Mouse (Mus musculus) neural tube, embryonic 11.5 days (tissue): ENCODE data around the gene Elmo1. TPM values are rescaled to one million over a fixed set of nuclear protein-coding genes. Genes with fewer than 3 reads are reported as not detected.
A peak's percentile ranks its signal among the peaks of the same experiment; 100 is the strongest.

Source experiments
- ATAC-seq: fragments of 200-750 bp; cut with Nextera tagmentation; 2 replicates; pipeline ENCODE4 v1.8.0; 2017; ENCODE audit warnings: moderate number of reproducible peaks, mild to moderate bottlenecking, moderate TSS enrichment, moderate library complexity; ENCODE audit not compliant: insufficient read depth, low FRiP score, low TSS enrichment
- DNase-seq: peaks from one replicate; pipeline ENCODE4 v3.0.0-alpha.2; 2015; ENCODE audit warnings: low spot score
- H3K27ac ChIP-seq: fragments of 300-500 bp; sonication (generic); 2 replicates; pipeline ENCODE4 v1.5.1; 2014; ENCODE audit warnings: low read depth, mild to moderate bottlenecking, low read length
- H3K27me3 ChIP-seq: fragments of 300-500 bp; sonication (generic); 2 replicates; pipeline ENCODE4 v1.6.1; 2014; ENCODE audit warnings: mild to moderate bottlenecking, low read length, mixed read lengths; ENCODE audit not compliant: control insufficient read depth, insufficient read depth
- H3K36me3 ChIP-seq: fragments of 300-500 bp; sonication (generic); 2 replicates; pipeline ENCODE4 v1.6.1; 2014; ENCODE audit warnings: mild to moderate bottlenecking, low read length, moderate library complexity, mixed read lengths; ENCODE audit not compliant: control insufficient read depth, insufficient read depth
- H3K4me1 ChIP-seq: fragments of 300-500 bp; sonication (generic); 2 replicates; pipeline ENCODE4 v1.6.1; 2014; ENCODE audit warnings: low read length, mixed read lengths; ENCODE audit not compliant: control insufficient read depth, insufficient read depth
- H3K4me2 ChIP-seq: fragments of 300-500 bp; sonication (generic); 2 replicates; pipeline ENCODE4 v1.6.1; 2014; ENCODE audit warnings: low read depth, mild to moderate bottlenecking, moderate library complexity
- H3K4me3 ChIP-seq: fragments of 300-500 bp; sonication (generic); 2 replicates; pipeline ENCODE4 v1.5.1; 2014; ENCODE audit warnings: low read depth, low read length
- H3K9ac ChIP-seq: fragments of 300-500 bp; sonication (generic); 2 replicates; pipeline ENCODE4 v1.6.1; 2014; ENCODE audit warnings: mild to moderate bottlenecking, low read length
- H3K9me3 ChIP-seq: fragments of 300-500 bp; sonication (generic); 2 replicates; pipeline ENCODE4 v1.6.1; 2016; ENCODE audit warnings: low read length; ENCODE audit not compliant: control insufficient read depth
- WGBS: fragments of 180-500 bp; shearing (Covaris S2); extraction: QIAGEN DNeasy Blood & Tissue Kit; methylation state at CpG from one replicate; pipeline ENCODE4 v1.1.7; 2014; 5-methylcytosine and 5-hydroxymethylcytosine counted together
- polyA plus RNA-seq: library from polyadenylated mRNA; unstranded; fragments of >200 nt; fragmentation: Nextera tagmentation; extraction: Ambion mirVana; gene quantifications from 2 replicates; pipeline ENCODE4 v1.2.1, GENCODE M21; 2014

The Elmo1 gene
- polyA plus RNA-seq, 1 experiment from 2014 or later = 28.7 TPM

GRCm38 (mm10) chr13:20406470-20407213, 316.2 kb downstream of the Elmo1 start:
- no peaks in the 10 kb centered on the region for H3K9me3 ChIP-seq

DNA sequence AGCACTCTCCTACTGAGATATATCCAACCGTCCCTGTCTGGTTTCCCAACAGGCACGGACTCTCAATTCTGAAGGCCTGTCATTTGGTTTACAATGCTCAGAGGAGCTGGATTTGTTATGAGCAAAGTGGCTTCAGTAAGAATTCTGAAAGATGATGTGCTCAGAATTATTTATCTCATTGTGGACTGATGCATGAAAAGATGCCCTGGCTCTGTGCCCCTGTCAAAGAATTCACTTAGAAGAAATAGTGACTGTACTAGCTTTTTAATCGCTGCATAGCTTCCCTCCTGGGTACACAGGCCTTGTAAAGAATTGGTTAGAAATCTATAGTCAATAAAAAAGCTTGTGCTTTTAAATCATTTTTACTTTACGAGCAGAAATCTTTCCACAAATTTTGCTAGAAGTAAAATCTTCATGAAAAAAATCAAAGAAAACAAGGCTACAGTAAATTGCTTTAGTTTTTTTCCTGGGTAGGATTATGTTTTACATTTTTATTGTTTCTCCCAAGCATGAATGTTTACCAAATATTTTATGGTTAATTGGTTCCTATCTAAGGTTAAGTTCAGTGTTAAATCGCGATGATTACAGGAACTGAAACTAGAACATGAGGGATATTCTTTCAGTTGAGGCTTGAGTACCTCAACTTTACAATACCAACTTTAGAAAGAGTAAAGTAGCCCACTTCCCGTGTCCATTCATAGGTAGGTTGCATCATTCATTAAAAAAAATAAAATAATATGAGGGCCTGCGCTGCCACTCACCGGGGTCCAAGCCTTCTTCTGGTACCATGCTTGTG, 320.1 kb downstream of the Elmo1 start:
- H3K27me3 ChIP-seq = no peaks in the 10 kb centered on the region
- 89% methylated on average over 9 of the region's 9 CpGs for WGBS
- H3K4me3 ChIP-seq = no peak overlapping the region
- H3K36me3 ChIP-seq = no peaks in the 10 kb centered on the region
- no peaks in the 10 kb centered on the region for H3K4me1 ChIP-seq
- H3K4me2 ChIP-seq = no peak overlapping the region
- ATAC-seq (no peak), DNase-seq (no peak)
- H3K9ac ChIP-seq = no peak overlapping the region
- no peak overlapping the region for H3K27ac ChIP-seq
- no peaks in the 10 kb centered on the region for H3K9me3 ChIP-seq

More at GRCm38 (mm10) chr13:20406470-20407213, 316.2 kb downstream of the Elmo1 start:
- no peak overlapping the region for H3K4me3 ChIP-seq
- no peaks in the 10 kb centered on the region for H3K27me3 ChIP-seq
- WGBS = 84% methylated on average over 11 of the region's 11 CpGs
- no peak overlapping the region for H3K4me2 ChIP-seq
- H3K27ac ChIP-seq = no peak overlapping the region
- H3K4me1 ChIP-seq = no peaks in the 10 kb centered on the region
- ATAC-seq (no peak), DNase-seq (no peak)
- no peak overlapping the region for H3K9ac ChIP-seq
- no peaks in the 10 kb centered on the region for H3K36me3 ChIP-seq

DNA sequence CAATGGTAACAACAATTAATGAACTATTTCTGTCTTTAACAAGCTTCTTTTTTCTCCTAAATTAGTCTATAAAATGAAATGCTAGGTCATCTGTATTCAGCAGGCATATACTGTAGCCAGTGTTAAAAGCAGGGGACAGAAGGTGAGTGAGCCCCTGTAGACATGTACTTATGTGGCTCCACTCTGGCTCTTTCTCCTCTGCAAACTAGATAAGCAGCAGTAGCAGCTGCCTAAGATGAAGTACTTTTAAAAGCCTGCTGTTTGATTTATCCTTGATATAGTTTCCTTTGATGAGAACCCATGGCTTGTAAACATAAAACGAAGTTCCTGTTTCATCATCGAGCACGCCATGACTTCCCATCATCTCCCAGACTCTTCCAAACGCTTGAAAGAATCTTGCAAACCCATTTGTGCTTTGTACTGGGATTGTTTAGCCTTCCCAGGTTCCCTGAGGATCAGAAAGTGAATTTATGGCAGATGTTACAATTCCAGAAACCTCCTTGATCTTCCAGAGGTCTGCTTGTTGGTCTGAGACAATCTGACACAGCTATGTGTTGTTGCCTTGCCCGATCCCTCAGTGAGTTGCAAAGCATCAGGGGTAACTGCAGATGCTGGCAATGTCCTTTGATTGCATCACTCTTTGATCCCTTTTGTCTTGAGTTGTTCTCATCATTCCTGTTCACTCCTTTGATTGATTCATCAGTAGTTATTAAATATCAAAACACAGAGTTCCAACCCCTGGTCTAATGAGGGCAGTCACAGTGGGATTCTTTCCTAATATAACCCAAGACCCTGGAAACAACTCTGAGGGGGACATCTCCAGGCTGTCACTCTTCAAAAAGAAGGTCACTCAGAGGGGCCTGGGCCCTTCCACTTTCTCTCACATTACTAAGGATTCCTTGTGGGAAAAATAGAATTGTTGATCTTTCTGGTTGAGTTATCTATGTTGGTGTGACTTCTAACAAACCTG, 326.6 kb downstream of the Elmo1 start:
- Histone ChIP-seq H3K4me2 (no peak overlapping the region), H3K27ac (no peak overlapping the region), H3K36me3 (no peaks in the 10 kb centered on the region), H3K9me3 (no peaks in the 10 kb centered on the region), H3K27me3 (no peaks in the 10 kb centered on the region), H3K9ac (no peak overlapping the region), H3K4me1 (0 out of 2 replicates have a peak, but pooled peaks cover 2% of the 10 kb centered on the region), H3K4me3 (no peak overlapping the region)
- ATAC-seq (no peak), DNase-seq (no peak)
- WGBS = 73% methylated on average over 5 of the region's 5 CpGs

DNA sequence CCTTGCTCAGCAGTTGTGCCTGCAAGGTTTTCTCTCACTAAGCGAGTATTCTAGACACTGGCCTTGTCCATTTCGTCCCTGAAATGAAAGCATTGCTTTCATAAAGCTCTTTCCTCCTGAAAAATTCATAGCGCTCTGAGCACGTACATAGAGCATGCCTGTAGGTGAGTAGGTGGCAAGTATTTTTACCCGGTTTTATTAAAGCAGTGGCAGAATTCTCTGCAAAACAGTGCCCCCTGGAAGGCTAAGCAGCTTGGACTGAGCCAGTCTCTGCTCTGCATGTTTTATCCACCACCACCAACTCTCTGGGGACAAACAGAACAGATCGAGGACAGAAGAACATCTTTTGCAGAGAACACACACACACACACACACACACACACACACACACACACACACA, 340.6 kb downstream of the Elmo1 start:
- Histone ChIP-seq H3K9ac (no peak overlapping the region), H3K4me2 (no peak overlapping the region), H3K27me3 (no peaks in the 10 kb centered on the region), H3K36me3 (no peaks in the 10 kb centered on the region), H3K4me3 (no peak overlapping the region), H3K4me1 (no peaks in the 10 kb centered on the region), H3K27ac (no peak overlapping the region), H3K9me3 (no peaks in the 10 kb centered on the region)
- DNase-seq (no peak), ATAC-seq (no peak)
- WGBS = 82% methylated on average over 6 of the region's 6 CpGs

- H3K4me3 ChIP-seq = no peak overlapping the region
- H3K36me3 ChIP-seq = no peaks in the 10 kb centered on the region
- no peaks in the 10 kb centered on the region for H3K4me1 ChIP-seq
- no peak overlapping the region for H3K4me2 ChIP-seq
- H3K27me3 ChIP-seq = no peaks in the 10 kb centered on the region
- no peaks in the 10 kb centered on the region for H3K9me3 ChIP-seq
- DNase-seq = no peak
- H3K27ac ChIP-seq = no peak overlapping the region
- ATAC-seq = no peak
- H3K9ac ChIP-seq = no peak overlapping the region
- WGBS = 77% methylated on average over 4 of the region's 4 CpGs
Measured at GRCm38 (mm10) chr13:20433221-20433858, 342.9 kb downstream of the Elmo1 start.

- Histone ChIP-seq H3K9me3 (no peaks in the 10 kb centered on the region), H3K27ac (no peak overlapping the region), H3K4me1 (no peaks in the 10 kb centered on the region), H3K4me2 (no peak overlapping the region), H3K27me3 (no peaks in the 10 kb centered on the region), H3K9ac (no peak overlapping the region), H3K36me3 (no peaks in the 10 kb centered on the region), H3K4me3 (no peak overlapping the region)
- 72% methylated on average over 4 of the region's 4 CpGs for WGBS
- DNase-seq (no peak), ATAC-seq (no peak)
Measured at GRCm38 (mm10) chr13:20434071-20434470, 343.7 kb downstream of the Elmo1 start.

DNA sequence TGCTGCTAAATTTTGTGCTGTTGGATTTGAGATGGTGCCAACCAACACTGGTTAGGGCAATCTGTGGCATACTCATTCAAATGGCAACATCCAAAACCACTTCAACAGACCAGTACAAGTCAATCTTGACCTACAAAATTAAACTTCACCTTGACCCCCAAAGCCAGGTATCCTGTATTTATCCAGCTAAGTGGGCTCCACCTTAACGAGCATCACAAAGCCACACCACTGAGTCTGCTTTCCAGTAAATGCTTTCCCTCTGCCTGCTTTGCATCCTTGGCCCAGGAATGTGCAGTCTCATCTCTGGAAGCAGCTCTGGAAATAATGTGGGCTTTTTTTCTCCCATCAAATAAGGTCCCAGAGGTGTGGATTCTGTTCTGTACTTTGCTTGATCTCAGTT, 349.1 kb downstream of the Elmo1 start:
- Histone ChIP-seq H3K4me3 (no peak overlapping the region), H3K27ac (no peak overlapping the region), H3K9ac (no peak overlapping the region), H3K4me2 (no peak overlapping the region), H3K36me3 (no peaks in the 10 kb centered on the region), H3K9me3 (no peaks in the 10 kb centered on the region), H3K4me1 (no peaks in the 10 kb centered on the region), H3K27me3 (no peaks in the 10 kb centered on the region)
- no peak for ATAC-seq
- DNase-seq = no peak
- WGBS = 94% methylated on average over 1 of the region's 1 CpGs

GRCm38 (mm10) chr13:20450831-20451353, 360.5 kb downstream of the Elmo1 start:
- Histone ChIP-seq H3K9me3 (no peaks in the 10 kb centered on the region), H3K27ac (no peak overlapping the region), H3K4me1 (no peaks in the 10 kb centered on the region), H3K9ac (no peak overlapping the region), H3K27me3 (no peaks in the 10 kb centered on the region), H3K4me3 (no peak overlapping the region), H3K36me3 (no peaks in the 10 kb centered on the region), H3K4me2 (no peak overlapping the region)
- peak; percentile 14; the same call in 1 of the 2 replicates for ATAC-seq
- no peak for DNase-seq
- 50% methylated on average over 7 of the region's 7 CpGs for WGBS
